Mouse (Mus musculus): ENCODE results near the gene Atn1.

Gene Atn1

GRCm38 (mm10) chr6:124767920-124768703 lies 11.8 kb upstream of the Atn1 start:
- no peak for DNase-seq (ENCODE audit: low spot score in 2 of 2)

DNA sequence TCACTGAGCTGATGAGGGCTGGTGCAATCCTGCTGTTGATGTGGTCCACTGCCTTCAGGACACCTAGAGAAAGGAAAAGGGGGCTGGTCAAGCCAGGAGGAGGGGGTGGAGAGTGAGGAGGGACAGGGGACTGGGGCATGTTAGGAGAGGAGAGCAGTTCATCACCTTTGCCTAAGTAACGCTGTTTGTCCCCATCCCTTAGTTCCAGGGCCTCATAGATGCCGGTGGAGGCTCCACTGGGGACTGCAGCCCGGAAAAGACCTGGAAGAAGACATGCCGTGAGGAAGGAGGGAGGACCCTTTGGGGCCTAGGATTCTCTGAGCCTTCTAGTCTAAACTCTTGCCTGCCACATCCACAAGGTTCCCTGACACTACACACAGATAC lies 11.2 kb upstream of the Atn1 start:
- DNase-seq (ENCODE audit: low spot score in 2 of 2): no peak

DNA sequence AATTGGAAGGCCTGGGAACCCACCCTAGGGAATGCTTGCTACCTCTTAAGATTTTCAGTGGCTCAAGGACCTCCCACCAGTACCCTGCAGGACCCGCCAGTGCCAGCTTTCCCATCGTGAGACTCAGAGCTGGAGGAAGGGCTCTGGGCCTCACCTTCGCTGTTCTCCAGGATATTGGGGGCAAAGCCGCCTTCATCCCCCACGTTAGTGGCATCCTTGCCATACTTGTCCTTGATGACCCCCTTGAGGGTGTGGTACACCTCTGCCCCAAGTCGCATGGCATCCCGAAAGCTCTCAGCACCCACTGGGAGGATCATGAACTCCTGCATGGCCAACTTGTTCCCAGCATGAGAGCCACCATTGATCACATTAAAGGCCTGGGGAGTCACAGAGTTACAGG lies 9.6 kb upstream of the Atn1 start:
- no peak for DNase-seq (ENCODE audit: low spot score in 2 of 2)

DNA sequence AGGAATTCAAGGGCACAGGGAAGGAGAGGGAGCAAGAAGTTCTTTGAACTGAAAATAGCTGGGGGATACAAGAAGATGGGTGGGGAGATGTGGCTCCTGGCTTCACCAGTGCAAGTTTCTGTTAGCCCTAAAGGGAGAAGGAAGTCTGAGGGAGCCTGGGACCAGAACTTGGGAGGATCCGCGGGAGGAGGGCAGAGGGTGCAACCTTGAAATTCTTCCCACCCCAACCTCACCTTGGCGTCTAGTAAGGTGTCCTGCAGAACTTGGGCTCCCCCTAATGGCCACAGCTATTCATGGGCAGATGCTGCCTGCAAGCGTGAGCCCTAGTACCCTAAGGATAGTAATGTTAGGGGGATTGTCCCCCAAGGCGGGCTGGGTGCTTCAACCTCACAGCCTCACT lies 2.9 kb upstream of the Atn1 start:
- peak; percentile 85 to 87 for DNase-seq (ENCODE audit: low spot score in 2 of 2)

DNA sequence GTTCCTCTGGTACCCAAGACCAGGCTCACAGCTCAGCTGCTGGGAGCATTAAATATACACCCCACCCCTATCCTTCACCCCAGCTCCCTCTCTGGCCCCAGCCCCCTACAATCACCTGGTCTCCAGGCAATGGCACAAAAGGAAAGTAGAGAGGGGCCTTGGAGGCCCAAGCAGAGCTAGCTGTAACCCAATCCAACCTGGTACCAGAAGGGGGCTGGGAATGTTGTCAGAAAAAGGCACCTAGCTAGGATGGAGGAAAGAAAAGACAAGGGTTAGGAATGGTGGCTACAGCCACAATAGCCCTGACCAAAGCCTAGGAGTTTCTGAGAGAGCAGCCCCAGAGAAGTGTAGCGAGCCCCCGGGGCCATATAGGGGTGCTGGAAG lies 2.5 kb upstream of the Atn1 start:
- DNase-seq (ENCODE audit: low spot score in 2 of 2): no peak

DNA sequence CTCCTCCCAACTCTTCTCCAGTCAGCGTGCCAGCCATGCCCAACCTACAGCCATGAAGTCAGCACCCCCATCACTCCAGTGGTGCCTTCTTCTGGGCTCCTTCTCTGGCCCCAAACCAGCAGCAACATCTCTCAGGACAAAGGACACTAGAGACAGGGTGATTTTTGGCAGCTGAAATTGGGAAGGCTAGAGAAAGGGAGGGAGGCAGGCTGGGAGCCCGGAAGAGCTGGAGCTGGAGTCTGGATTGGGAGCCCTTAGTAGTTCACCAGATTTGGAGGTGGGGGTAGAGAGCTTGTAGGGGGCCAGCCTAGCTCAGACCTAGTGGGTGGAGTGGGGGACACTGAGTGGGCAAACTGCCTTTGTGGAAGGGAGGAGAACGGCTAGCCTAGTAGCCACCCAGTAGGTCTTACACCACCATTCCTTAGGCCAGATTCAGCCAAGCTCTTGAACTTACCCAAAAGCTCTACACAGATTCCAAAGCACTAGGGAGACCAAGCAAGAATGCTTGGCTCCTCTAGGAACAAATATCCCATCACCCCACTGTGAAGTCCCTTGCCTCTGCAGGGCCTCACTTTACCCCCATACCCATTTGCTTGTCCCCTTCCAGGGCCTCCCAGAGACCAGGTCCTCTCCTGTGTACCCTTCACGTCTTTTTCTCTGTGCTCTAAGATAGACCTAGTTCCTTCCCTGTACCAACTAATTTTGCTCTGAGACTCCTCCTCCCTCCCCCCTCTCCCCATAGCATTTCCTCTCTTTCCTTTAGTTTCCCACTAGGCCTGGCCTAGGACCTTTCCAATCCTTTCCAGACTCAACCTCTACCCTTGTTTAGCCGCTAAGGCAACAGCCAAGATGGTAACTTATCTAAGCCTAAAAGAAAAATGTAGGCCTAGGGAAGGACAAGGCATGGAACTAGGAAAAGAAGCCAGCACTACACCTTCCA lies 1.9 kb upstream of the Atn1 start:
- peak; percentile 71 to 77 for DNase-seq (ENCODE audit: low spot score in 2 of 2)

DNA sequence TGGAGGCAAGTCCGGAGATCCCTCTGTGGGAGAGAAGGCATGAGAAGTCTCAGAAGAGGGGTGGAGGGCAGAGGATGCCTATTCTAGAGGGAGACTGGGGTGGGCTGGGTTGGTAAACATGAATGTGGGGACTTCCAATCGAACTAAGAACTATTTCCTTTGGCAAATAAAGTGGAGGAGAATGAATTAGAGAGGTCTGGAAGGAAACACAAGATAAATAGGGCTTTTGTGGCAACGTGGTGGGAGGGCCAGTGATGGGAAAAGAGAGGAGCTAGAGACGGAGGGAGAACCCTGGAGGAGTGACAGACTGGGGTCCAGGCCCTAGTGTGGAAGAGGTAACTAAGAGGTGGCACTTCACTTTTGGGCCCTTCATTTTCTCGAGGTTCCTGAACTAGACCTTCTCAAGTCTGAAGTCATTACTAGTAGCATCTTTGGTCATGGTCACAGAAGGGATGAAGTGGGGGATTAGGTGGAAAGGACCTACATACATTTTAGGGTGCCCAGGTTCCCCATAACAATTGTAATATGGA lies 1.1 kb upstream of the Atn1 start:
- no peak for DNase-seq (ENCODE audit: low spot score in 2 of 2)

DNA sequence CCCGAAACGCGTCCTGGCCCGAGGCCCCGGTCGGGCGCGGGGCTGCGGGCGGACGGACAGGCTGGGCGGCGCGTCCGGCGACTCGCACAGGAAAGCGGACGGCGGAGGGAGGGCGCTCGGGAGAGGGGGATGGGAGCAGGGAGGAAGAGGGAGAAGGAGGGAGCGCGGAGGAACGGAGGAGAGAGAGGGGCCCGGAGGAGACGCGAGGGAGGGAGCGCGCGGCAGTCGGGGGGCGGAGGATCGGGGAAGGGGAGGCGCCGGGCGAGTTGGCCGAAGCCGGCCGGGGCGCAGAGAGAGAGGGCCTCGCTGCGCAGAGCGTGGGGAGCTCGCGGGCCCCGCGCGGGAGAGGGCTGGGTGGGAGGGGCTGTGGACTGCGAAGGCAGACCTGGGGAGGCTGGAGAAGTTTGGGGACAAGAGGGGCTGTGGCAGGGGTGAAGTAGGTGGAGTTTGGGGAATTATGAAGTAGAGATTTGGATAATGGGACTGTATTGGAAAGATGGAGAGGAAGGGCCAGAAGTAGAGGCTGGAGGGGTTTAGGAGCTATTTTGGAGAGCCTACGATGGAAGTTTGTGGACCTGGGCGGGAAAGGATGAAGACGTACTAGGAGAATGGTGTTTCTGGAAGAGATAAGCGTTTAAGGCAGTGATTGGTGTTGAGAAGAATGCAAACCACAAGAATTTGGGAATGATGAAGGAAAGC lies 477 bp upstream of the Atn1 start:
- peak; percentile 76 to 83 for DNase-seq (ENCODE audit: low spot score in 2 of 2)

GRCm38 (mm10) chr6:124755306-124755705 lies 1.0 kb downstream of the Atn1 start:
- DNase-seq (ENCODE audit: low spot score in 2 of 2): no peak

DNA sequence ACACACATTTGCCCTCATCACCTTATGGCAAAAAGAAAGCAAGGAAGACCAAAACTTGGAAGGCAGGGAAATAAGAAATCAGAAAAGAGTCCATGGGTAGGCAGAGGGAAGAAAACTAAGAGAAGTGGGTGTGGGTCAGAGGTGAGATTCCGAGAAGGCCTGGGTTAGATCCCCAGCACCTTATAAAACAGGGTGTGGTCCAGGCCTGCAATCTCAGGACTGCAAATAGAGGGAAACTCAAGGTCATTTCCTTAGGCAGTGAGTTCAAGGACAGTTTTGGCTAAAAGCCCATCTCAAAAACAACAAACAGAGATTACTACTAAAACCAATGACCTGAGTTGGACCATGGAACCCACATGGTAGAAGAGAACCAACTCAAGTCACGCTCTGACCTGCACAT lies 2.5 kb downstream of the Atn1 start:
- no peak for DNase-seq (ENCODE audit: low spot score in 2 of 2)

DNA sequence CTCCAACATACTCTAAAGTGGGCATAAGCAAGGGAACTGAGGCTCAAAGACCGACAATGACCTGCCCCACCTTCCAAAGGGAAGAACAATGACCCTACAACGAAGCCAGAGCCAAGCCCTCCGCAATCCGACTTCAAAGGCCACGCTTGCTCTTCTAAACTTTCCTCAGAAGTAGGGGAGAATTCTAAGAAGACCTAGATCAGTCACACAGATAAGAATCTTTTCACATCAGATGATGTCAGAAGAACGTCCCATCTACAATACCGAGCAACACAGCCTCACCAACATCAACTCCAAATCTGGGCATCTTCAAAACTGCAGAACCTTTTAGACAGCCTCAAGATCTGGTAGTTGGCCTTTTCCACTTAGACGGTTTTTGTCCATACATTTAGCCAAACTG lies 5.9 kb downstream of the Atn1 start:
- DNase-seq (ENCODE audit: low spot score in 2 of 2): no peak

DNA sequence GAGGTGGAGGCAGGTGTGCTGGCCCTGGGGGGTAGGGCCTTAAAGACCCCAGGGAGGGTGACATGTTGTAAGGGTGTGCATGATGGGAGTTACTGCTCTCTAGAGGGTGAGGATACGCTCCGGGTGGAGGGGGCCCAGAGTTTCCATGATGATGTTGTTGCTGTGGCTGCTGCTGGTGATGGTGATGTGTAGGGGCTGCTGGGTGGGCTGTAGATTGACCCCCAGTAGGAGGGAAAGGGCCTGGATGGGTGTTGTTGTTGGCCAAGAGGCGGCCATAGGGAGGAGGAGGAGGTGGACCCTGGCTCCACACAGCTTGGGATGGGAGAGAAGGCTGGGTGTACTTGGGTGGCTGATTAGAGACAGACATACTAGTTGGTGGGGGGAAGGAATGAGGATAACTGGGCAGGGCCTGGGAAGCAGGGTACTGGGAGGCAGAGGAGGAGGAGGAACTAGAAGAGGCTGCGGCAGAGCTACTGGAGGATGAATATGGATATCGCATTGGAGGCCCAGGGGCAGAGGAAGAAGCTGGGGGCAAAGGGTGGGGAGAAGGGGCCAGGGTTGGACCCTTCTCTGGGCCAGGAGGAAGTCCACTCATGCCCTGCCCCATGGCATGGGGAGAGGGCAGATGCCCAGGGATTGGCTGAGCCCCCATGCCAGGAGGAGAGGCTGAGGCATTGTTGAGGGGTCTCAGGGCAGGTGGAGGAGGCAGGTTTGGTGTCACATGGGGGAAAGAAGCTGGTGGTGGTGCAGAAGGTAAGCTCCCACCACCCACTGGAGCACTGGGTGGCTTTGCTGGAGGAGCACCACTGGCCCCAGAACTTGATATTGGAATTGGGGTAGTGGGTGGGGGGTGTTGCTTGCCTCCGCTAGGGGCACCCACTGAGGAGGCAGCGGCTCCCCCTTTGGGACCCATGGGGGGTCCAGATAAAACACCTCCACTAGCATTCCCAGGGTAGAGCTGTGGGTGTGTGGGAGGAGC lies 9.4 kb downstream of the Atn1 start:
- no peak for DNase-seq (ENCODE audit: low spot score in 2 of 2)

- DNase-seq (ENCODE audit: low spot score in 2 of 2): no peak
These were observed 10.1 kb downstream of the Atn1 start for GRCm38 (mm10) chr6:124746296-124746605.

GRCm38 (mm10) chr6:124745490-124746295 lies 10.6 kb downstream of the Atn1 start:
- DNase-seq (ENCODE audit: low spot score in 2 of 2): peak; percentile 92 to 93

GRCm38 (mm10) chr6:124744755-124745321 lies 11.5 kb downstream of the Atn1 start:
- DNase-seq (ENCODE audit: low spot score in 2 of 2): no peak

- no peak for DNase-seq (ENCODE audit: low spot score in 2 of 2)
These were observed 12.7 kb downstream of the Atn1 start for GRCm38 (mm10) chr6:124743647-124744046.

GRCm38 (mm10) chr6:124742839-124743514 lies 13.3 kb downstream of the Atn1 start:
- DNase-seq (ENCODE audit: low spot score in 2 of 2): no peak

DNA sequence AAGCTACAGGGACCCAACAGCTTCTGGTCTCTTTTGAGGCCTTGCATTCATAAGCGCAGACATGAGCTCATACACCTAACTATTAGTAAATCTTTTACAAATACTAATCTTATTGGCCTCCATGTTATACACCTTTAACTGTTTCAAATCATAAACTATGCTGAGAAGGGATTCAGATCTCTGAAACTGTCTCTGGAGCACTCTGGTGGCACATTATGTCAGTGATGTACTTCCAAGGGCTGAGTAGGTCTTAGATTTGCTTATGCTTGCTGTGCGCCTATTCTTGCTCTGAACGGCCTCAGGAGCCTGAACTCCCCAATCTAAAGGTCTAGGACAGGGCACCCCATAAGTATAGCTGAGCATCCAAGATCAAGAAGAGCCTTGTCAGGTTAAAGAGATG lies 14.5 kb downstream of the Atn1 start:
- DNase-seq (ENCODE audit: low spot score in 2 of 2): no peak
